Mouse (Mus musculus) pancreas, adult 10 weeks (tissue): ENCODE measurements around the gene Fam122c. TPM values are rescaled to one million over a fixed set of nuclear protein-coding genes. Genes with fewer than 3 reads are reported as not detected.

Source experiments
- polyA plus RNA-seq: library from polyadenylated mRNA; stranded (reverse); fragments of 350-450 nt; fragmentation: Illumina TruSeq; extraction: RNeasy Lipid Tissue Mini Kit (QIAGEN cat#74804); gene quantifications from one replicate; pipeline ENCODE4 v1.2.3, GENCODE M21; 2015; ENCODE audit warnings: low read depth, low replicate concordance; ENCODE audit not compliant: insufficient read depth

The Fam122c gene
- not detected for polyA plus RNA-seq

DNA sequence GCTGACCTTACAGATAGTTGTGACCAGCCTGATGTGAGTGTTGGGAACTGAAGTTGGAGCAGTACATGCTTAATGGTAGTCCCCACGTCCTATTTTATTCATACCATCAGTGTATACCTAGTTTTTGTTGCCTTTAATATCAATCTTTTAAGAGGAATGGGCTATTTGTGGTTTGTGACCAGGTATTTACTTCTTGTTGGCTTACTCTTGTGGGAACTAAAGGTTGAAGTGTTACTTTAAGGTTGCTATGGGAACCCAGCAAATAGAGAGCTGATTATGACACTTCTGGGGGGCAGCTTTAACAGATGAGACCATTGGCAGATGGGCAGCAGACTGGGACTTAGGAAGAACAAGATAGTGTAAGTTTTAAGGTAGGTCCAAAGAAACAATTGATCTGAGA is at the start of gene Fam122c:
TSS of gene Fam122c (plus strand) at position 301 of the 400 bp plus-strand sequence.

DNA sequence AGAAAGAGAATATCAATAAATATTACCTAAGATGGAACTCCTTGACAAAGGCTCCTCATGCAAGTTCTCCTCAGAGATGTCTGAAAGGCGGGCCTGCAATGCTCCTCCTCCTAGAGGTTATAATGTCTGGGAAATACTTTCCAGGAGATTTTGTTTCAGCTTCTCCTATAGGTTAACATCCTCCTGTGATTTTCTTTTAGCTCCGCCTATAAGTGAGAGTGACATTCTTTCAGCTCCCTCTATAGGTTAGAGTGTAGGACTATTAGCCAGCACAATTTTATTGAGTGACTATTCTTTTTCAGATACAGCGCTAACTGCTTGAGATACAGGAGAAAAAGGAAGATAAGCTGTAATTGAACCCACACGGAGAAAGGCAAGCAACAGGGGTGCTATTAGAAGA is 33.2 kb upstream of the Fam122c start, which contains the start of gene Plac1:
TSS of gene Plac1 (minus strand) at position 101 of the 400 bp plus-strand sequence.

DNA sequence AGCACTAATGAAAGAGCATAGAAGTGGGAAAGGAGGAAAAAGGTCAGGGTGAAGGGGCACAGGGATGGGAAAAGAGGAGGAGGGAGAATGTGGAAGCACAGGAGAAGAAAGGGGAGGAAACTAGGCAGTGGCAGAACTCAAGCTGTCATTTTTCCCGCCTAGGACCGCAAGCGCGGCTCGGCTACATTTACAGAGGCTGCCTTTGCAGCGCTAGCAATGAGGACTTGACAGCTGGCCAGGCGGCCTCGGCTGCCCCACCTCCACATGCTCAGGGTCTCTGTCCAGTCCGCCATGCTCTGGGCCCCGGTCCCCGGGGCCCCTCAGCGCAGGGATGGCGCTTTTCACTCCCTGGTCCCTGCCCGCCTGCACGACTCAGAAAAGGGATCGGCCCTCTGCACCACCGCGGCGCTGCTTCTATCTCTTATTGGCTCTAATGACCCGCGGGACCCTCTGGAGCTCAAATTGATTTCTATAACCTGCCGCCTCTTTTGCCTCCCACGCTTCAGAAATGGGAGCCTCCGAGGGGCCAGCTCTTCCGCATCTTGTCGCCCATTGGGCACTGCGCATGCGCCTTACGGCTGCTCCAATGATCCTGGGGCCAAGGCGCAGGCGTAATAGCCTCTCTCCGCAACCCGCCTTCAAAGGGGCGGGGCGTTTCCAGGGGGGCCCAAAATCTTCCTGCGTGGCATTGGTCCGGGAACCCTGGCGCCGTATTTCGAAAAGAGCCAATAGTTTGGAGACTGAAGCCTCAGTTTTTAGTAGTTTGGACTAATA is 3.7 kb upstream of the Fam122c start, which contains the start of gene Fam122b:
TSS of gene Fam122b (minus strand) at position 517 of the 774 bp plus-strand sequence.

DNA sequence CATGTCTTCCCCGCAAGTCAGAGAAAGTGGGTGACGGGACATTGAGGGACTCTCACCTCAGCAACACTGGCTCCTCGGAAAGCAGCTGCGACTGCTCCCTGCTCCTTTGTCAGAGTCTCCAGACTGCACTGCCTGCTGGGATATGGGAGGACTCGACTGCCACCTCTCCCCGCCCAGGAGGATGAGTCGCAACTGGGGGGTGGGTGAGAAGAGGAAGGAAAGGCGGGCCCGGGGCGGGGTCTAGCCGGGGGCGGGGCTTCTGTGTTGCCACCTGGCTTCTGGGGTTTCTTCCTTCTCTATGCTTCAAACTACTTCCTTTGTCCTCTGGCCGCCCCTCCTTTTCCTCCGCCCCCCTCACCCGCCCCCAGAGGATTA is 97.1 kb downstream of the Fam122c start, which contains the start of gene Mospd1:
TSS of gene Mospd1 (minus strand) at position 137 of the 375 bp plus-strand sequence.

Other genes starting within 250 kb of the Fam122c start
- not detected for gene Plac1, start 33.3 kb upstream of the Fam122c start, polyA plus RNA-seq
- gene Fam122b, start 3.6 kb upstream of the Fam122c start, polyA plus RNA-seq: 0.74 TPM
- 4.8 TPM for gene Mospd1, start 97.1 kb downstream of the Fam122c start, polyA plus RNA-seq
- not detected for gene Etd, start 161.5 kb downstream of the Fam122c start, polyA plus RNA-seq